Mouse (Mus musculus) kidney, postnatal 10 days (tissue): ENCODE data around the gene Diras2.
A peak's percentile ranks its signal among the peaks of the same experiment; 100 is the strongest.

Experiments
- DNase-seq: peaks from one replicate; pipeline ENCODE4 v3.0.0; 2021; ENCODE audit warnings: mixed read lengths

Diras2 gene

GRCm38 (mm10) chr13:52457177-52457888, 73.7 kb downstream of the Diras2 start:
- no peak for DNase-seq

- DNase-seq = peak; percentile 10
Measured at GRCm38 (mm10) chr13:52455329-52455728, 75.8 kb downstream of the Diras2 start.

DNA sequence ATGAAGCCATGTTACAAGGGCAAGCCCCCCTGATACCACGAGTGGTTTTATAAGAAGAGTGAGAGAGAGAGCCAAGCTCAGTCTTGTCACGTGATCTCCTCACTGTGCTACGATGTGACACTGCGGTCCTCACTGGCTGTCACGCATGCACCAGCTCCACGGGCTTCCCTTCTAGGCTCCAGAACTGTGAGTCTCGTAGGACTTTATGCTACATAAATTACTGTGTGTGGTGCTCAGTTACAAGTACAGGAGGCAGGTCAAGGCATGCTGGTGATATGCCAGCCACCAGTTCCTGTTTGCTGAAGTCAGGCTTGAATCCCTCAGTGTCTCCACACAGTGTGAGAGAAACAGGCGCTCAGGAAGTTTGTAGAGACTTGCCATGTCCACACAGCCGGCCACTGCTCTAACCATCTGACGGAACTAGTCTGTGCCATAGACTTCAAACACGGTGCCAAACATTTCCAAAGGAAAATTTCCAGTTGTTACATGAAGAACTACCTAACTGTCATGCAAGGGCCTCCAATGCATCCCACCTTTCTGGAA, 76.3 kb downstream of the Diras2 start:
- DNase-seq = no peak
